In the genomic region with DNA sequence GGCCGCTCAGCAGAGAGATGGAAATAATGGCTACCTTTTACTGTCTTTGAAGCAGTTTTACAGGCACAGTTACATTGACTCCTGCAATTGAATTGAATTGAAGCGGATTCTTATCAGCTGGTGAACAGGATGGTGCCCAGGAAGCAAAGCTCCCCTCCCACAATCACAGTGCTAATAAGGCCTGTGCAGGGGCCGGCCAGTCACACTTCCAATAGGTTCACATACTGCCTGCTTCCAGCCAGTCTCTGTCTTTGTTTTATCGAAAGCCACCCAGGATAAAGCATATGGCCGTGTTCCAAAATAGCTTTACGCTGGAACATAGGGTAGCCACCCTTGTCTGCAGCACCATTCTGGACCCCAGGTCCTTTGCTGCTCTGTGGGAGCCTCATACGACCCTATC, we compare ENCODE assay signal across 9 mouse cellular contexts. TPM values are rescaled to one million over a fixed set of nuclear protein-coding genes. Genes with fewer than 3 reads are reported as not detected.
DNase-seq lines count a peak whose midpoint lies in the region; ATAC-seq and TF ChIP-seq lines count a peak whose summit lies in the region.
"Had no signal": no experiment of that assay in that cellular context is flagged by ENCODE, and none has a peak within 500 bp of the region (broad histone marks: within the 10 kb centered on the region; RNA-seq: fewer than 3 reads in every experiment).

No protein-coding gene starts in this region.

- TF ChIP-seq CTCF in hindbrain, postnatal 0 days (IDR thresholded peaks at IDR 0.05; ENCODE audit: low read depth): no peak

- WGBS in heart, embryonic 16.5 days: 39% methylated on average over 7 of the region's 7 CpGs
- 53% methylated on average over 7 of the region's 7 CpGs for WGBS in embryonic facial prominence, embryonic 12.5 days
- WGBS in hindbrain, postnatal 0 days: 21% methylated on average over 7 of the region's 7 CpGs
- 21% methylated on average over 7 of the region's 7 CpGs for WGBS in midbrain, embryonic 16.5 days

- peak overlapping the region; percentile 80 for H3K9ac ChIP-seq in heart, embryonic 16.5 days (ENCODE audit: low read length)
- peak overlapping the region; percentile 60; the same call in 1 of the 2 replicates for H3K9ac ChIP-seq in embryonic facial prominence, embryonic 12.5 days
- peak overlapping the region; percentile 65; the same call in 1 of the 2 replicates for H3K9ac ChIP-seq in hindbrain, postnatal 0 days (replicated peaks; ENCODE audit: low read length)
- H3K9ac ChIP-seq in midbrain, embryonic 16.5 days (ENCODE audit: low read depth, low read length): peak overlapping the region; percentile 79

- DNase-seq in heart, postnatal 10 days: no peak
- DNase-seq in hindbrain, postnatal 0 days (ENCODE audit: low spot score): peak; percentile 43
- no peak for DNase-seq in thymus, postnatal 25 days
- no peak for DNase-seq in adrenal gland, adult 8-10 months
- no peak for DNase-seq in testis, postnatal 14 days (ENCODE audit: low spot score)

- H3K4me1 ChIP-seq in heart, embryonic 16.5 days (ENCODE audit: control insufficient read depth, insufficient read depth, low read length): peaks cover 23% of the 10 kb centered on the region
- peaks cover 22% of the 10 kb centered on the region for H3K4me1 ChIP-seq in embryonic facial prominence, embryonic 12.5 days
- H3K4me1 ChIP-seq in hindbrain, postnatal 0 days (ENCODE audit: insufficient read depth, low read length): peaks cover 28% of the 10 kb centered on the region
- peaks cover 35% of the 10 kb centered on the region for H3K4me1 ChIP-seq in midbrain, embryonic 16.5 days (ENCODE audit: control insufficient read depth, insufficient read depth, low read length)

- intact Hi-C loops in heart, postnatal 10 days (cut with DNase I): no loop called here

- no peak overlapping the region for H3K27ac ChIP-seq in heart, embryonic 16.5 days (ENCODE audit: low read length)
- no peak overlapping the region for H3K27ac ChIP-seq in embryonic facial prominence, embryonic 12.5 days
- peak overlapping the region; percentile 85 for H3K27ac ChIP-seq in hindbrain, postnatal 0 days
- H3K27ac ChIP-seq in midbrain, embryonic 16.5 days (ENCODE audit: low read length): peak overlapping the region; percentile 97

- no peaks in the 10 kb centered on the region for H3K27me3 ChIP-seq in heart, embryonic 16.5 days (ENCODE audit: control insufficient read depth, insufficient read depth, low read length)
- H3K27me3 ChIP-seq in embryonic facial prominence, embryonic 12.5 days: no peaks in the 10 kb centered on the region
- no peaks in the 10 kb centered on the region for H3K27me3 ChIP-seq in hindbrain, postnatal 0 days (ENCODE audit: insufficient read depth, low read length)
- H3K27me3 ChIP-seq in midbrain, embryonic 16.5 days (ENCODE audit: control insufficient read depth, insufficient read depth, low read depth, low read length): no peaks in the 10 kb centered on the region

- 0 out of 2 replicates have a peak, but pooled peaks cover 2% of the 10 kb centered on the region for H3K9me3 ChIP-seq in heart, embryonic 16.5 days (replicated peaks; ENCODE audit: control insufficient read depth, low read length)
- H3K9me3 ChIP-seq in embryonic facial prominence, embryonic 12.5 days: no peaks in the 10 kb centered on the region
- H3K9me3 ChIP-seq in hindbrain, postnatal 0 days (ENCODE audit: low read length): no peaks in the 10 kb centered on the region
- H3K9me3 ChIP-seq in midbrain, embryonic 16.5 days (replicated peaks; ENCODE audit: control insufficient read depth, low read length, poor library complexity, severe bottlenecking): no peaks in the 10 kb centered on the region

- peak overlapping the region; percentile 76 for H3K4me3 ChIP-seq in heart, embryonic 16.5 days (ENCODE audit: low read length)
- H3K4me3 ChIP-seq in embryonic facial prominence, embryonic 12.5 days: peak overlapping the region; percentile 92
- peak overlapping the region; percentile 90 for H3K4me3 ChIP-seq in hindbrain, postnatal 0 days (ENCODE audit: low read length)
- H3K4me3 ChIP-seq in midbrain, embryonic 16.5 days (ENCODE audit: low read depth, low read length): peak overlapping the region; percentile 66

- no peaks in the 10 kb centered on the region for H3K36me3 ChIP-seq in heart, embryonic 16.5 days (ENCODE audit: control insufficient read depth, insufficient read depth)
- no peaks in the 10 kb centered on the region for H3K36me3 ChIP-seq in embryonic facial prominence, embryonic 12.5 days
- no peaks in the 10 kb centered on the region for H3K36me3 ChIP-seq in hindbrain, postnatal 0 days (ENCODE audit: insufficient read depth, low read length)
- H3K36me3 ChIP-seq in midbrain, embryonic 16.5 days (ENCODE audit: control insufficient read depth, insufficient read depth, low read length): no peaks in the 10 kb centered on the region

- peak overlapping the region; percentile 97 for H3K4me2 ChIP-seq in heart, embryonic 16.5 days (ENCODE audit: low read depth, low read length)
- H3K4me2 ChIP-seq in embryonic facial prominence, embryonic 12.5 days (replicated peaks): peak overlapping the region; percentile 92
- H3K4me2 ChIP-seq in hindbrain, postnatal 0 days (ENCODE audit: low read depth, low read length): peak overlapping the region; percentile 87
- peak overlapping the region; percentile 81 for H3K4me2 ChIP-seq in midbrain, embryonic 16.5 days (ENCODE audit: low read length)

- ATAC-seq in heart, embryonic 16.5 days (replicated peaks; ENCODE audit: extremely low read depth, insufficient read depth, low FRiP score): no peak
- ATAC-seq in embryonic facial prominence, embryonic 12.5 days (ENCODE audit: insufficient number of reproducible peaks, insufficient read depth, low FRiP score, low TSS enrichment): no peak
- no peak for ATAC-seq in hindbrain, postnatal 0 days
- no peak for ATAC-seq in midbrain, embryonic 16.5 days

RNA-seq across cellular contexts. Expression of a gene that starts 1.1 kb away (rescaled TPM):
- 44.9 and 46.2 TPM in 2 replicates for polyA plus RNA-seq in heart, embryonic 16.5 days (2015; fragmentation: Nextera tagmentation; extraction: Ambion mirVana)
- total RNA-seq in heart, postnatal 10 days (2021): 10 to 100 TPM; 26.0 to 26.5 TPM
- 91.7 TPM in 2 replicates for polyA plus RNA-seq in embryonic facial prominence, embryonic 12.5 days (2016; fragmentation: Nextera tagmentation; extraction: Ambion mirVana)
- 99.4 and 105 TPM in 2 replicates for total RNA-seq in hindbrain, postnatal 0 days (2014; rRNA removed)
- 68.9 and 71.8 TPM in 2 replicates for polyA plus RNA-seq in hindbrain, postnatal 0 days (2015; fragmentation: Nextera tagmentation; extraction: Ambion mirVana)
- 108 and 112 TPM in 2 replicates for polyA plus RNA-seq in midbrain, embryonic 16.5 days (2015; fragmentation: Nextera tagmentation; extraction: Ambion mirVana)
- total RNA-seq in adrenal gland, adult 8-10 months (2022): 10 to 100 TPM; 22.8 to 36.2 (median 31.4) TPM

RNA-seq across cellular contexts. Expression of a gene that starts 39.7 kb away (rescaled TPM):
- polyA plus RNA-seq in heart, embryonic 16.5 days (2015; fragmentation: Nextera tagmentation; extraction: Ambion mirVana): 40.4 and 43.9 TPM in 2 replicates
- total RNA-seq in heart, postnatal 10 days (2021): 10 to 100 TPM; 18.5 to 19.8 TPM
- polyA plus RNA-seq in embryonic facial prominence, embryonic 12.5 days (2016; fragmentation: Nextera tagmentation; extraction: Ambion mirVana): 52.8 and 57.0 TPM in 2 replicates
- total RNA-seq in hindbrain, postnatal 0 days (2014; rRNA removed): 97.1 and 120 TPM in 2 replicates
- polyA plus RNA-seq in hindbrain, postnatal 0 days (2015; fragmentation: Nextera tagmentation; extraction: Ambion mirVana): 65.7 and 68.1 TPM in 2 replicates
- 68.0 and 71.9 TPM in 2 replicates for polyA plus RNA-seq in midbrain, embryonic 16.5 days (2015; fragmentation: Nextera tagmentation; extraction: Ambion mirVana)
- total RNA-seq in adrenal gland, adult 8-10 months (2022): 10 to 100 TPM; 56.7 to 62.1 (median 58.3) TPM

RNA-seq across cellular contexts. Expression of a gene that starts 41.1 kb away (rescaled TPM):
- polyA plus RNA-seq in heart, embryonic 16.5 days (2015; fragmentation: Nextera tagmentation; extraction: Ambion mirVana): 0.29 and 0.34 TPM in 2 replicates
- not detected for total RNA-seq in heart, postnatal 10 days (2021)
- polyA plus RNA-seq in embryonic facial prominence, embryonic 12.5 days (2016; fragmentation: Nextera tagmentation; extraction: Ambion mirVana): 2.6 and 2.9 TPM in 2 replicates
- total RNA-seq in hindbrain, postnatal 0 days (2014; rRNA removed): 0.47 and 3.8 TPM in 2 replicates
- 2.2 and 2.3 TPM in 2 replicates for polyA plus RNA-seq in hindbrain, postnatal 0 days (2015; fragmentation: Nextera tagmentation; extraction: Ambion mirVana)
- polyA plus RNA-seq in midbrain, embryonic 16.5 days (2015; fragmentation: Nextera tagmentation; extraction: Ambion mirVana): 7.3 and 9.1 TPM in 2 replicates
- total RNA-seq in adrenal gland, adult 8-10 months (2022): not detected
- polyA plus RNA-seq: small intestine, adult 2 months had no signal

Comparison
In these comparisons a context has a peak if more than half of its experiments do, and no peak if none do; other contexts are left out.
1. H3K27ac ChIP-seq: peak in hindbrain, postnatal 0 days (single experiment) and midbrain, embryonic 16.5 days (single experiment); none in heart, embryonic 16.5 days (single experiment) and embryonic facial prominence, embryonic 12.5 days (single experiment).
2. Peak in every context shown above with its lines, with median percentiles within 50 percentile points of each other: H3K4me2 ChIP-seq, H3K4me3 ChIP-seq and H3K9ac ChIP-seq.